Comparison of ENCODE assay signal across 29 mouse cellular contexts in the genomic region with DNA sequence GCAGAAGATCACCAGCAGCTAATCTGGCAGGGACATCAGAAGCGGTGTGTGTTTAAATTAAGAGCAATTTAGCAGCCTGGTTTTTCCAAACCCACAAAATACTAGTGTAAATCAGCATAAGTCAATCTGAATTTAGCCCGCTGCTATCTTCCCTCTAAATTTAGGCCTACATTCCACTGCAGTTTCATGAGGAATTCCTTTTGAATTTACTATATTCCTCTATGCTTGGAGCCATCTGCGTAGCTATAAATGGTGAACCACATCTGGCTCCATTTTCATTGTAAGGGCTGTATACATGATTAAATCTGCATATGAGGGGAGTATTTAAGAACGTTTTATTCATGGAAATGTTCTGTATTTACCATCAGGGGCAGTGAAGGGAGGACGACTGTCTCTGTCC. TPM values are rescaled to one million over a fixed set of nuclear protein-coding genes. Genes with fewer than 3 reads are reported as not detected.
DNase-seq lines count a peak whose midpoint lies in the region; ATAC-seq and TF ChIP-seq lines count a peak whose summit lies in the region.
"Had no signal": no experiment of that assay in that cellular context is flagged by ENCODE, and none has a peak within 500 bp of the region (broad histone marks: within the 10 kb centered on the region; RNA-seq: fewer than 3 reads in every experiment).

No protein-coding gene starts in this region.

- ATAC-seq in forebrain, embryonic 15.5 days (replicated peaks) = no peak
- ATAC-seq in forebrain, embryonic 11.5 days (replicated peaks; ENCODE audit: low FRiP score) = no peak
- no peak for ATAC-seq in lung, embryonic 14.5 days (ENCODE audit: insufficient read depth)
- ATAC-seq in lung, postnatal 0 days = no peak
- no peak for ATAC-seq in embryonic facial prominence, embryonic 13.5 days (ENCODE audit: insufficient number of reproducible peaks, insufficient read depth, low FRiP score, low TSS enrichment, low read depth)
- ATAC-seq: inflammation-experienced regulatory T-cells, adult 6 months; midbrain, embryonic 16.5 days had no signal

- no peaks in the 10 kb centered on the region for H3K27me3 ChIP-seq in forebrain, embryonic 15.5 days
- no peaks in the 10 kb centered on the region for H3K27me3 ChIP-seq in forebrain, embryonic 11.5 days (ENCODE audit: control insufficient read depth, insufficient read depth, low read length)
- H3K27me3 ChIP-seq in lung, embryonic 14.5 days (ENCODE audit: insufficient read depth, low read length) = no peaks in the 10 kb centered on the region
- no peaks in the 10 kb centered on the region for H3K27me3 ChIP-seq in lung, postnatal 0 days (replicated peaks; ENCODE audit: insufficient read depth, low read length)
- no peaks in the 10 kb centered on the region for H3K27me3 ChIP-seq in embryonic facial prominence, embryonic 13.5 days
- H3K27me3 ChIP-seq: heart, embryonic 13.5 days; hindbrain, embryonic 15.5 days; kidney, embryonic 15.5 days; limb, embryonic 13.5 days; liver, embryonic 13.5 days; stomach, embryonic 15.5 days had no signal

- H3K4me2 ChIP-seq in forebrain, embryonic 15.5 days (replicated peaks) = no peak overlapping the region
- H3K4me2 ChIP-seq in forebrain, embryonic 11.5 days (ENCODE audit: low read depth, low read length, severe bottlenecking) = no peak overlapping the region
- no peak overlapping the region for H3K4me2 ChIP-seq in lung, embryonic 14.5 days
- no peak overlapping the region for H3K4me2 ChIP-seq in lung, postnatal 0 days (replicated peaks; ENCODE audit: low read depth, low read length)
- no peak overlapping the region for H3K4me2 ChIP-seq in embryonic facial prominence, embryonic 13.5 days
- H3K4me2 ChIP-seq: heart, embryonic 13.5 days; hindbrain, embryonic 15.5 days; kidney, embryonic 15.5 days; limb, embryonic 13.5 days; liver, embryonic 13.5 days; midbrain, embryonic 11.5 days; stomach, embryonic 15.5 days had no signal

- TF ChIP-seq EP300 in lung, postnatal 0 days (IDR thresholded peaks at IDR 0.05) = no peak

- 70% methylated on average over 5 of the region's 5 CpGs for WGBS in forebrain, embryonic 15.5 days
- WGBS in forebrain, embryonic 11.5 days = 84% methylated on average over 5 of the region's 5 CpGs
- WGBS in lung, embryonic 14.5 days = 68% methylated on average over 5 of the region's 5 CpGs
- 67% methylated on average over 5 of the region's 5 CpGs for WGBS in lung, postnatal 0 days
- WGBS in embryonic facial prominence, embryonic 13.5 days = 27% methylated on average over 5 of the region's 5 CpGs

- H3K27ac ChIP-seq in forebrain, embryonic 15.5 days (replicated peaks) = peak overlapping the region; percentile 48; the same call in 1 of the 2 replicates
- H3K27ac ChIP-seq in forebrain, embryonic 11.5 days (ENCODE audit: low read depth, low read length) = no peak overlapping the region
- no peak overlapping the region for H3K27ac ChIP-seq in lung, embryonic 14.5 days (ENCODE audit: low read depth)
- no peak overlapping the region for H3K27ac ChIP-seq in lung, postnatal 0 days (ENCODE audit: low read length)
- peak overlapping the region; percentile 81 for H3K27ac ChIP-seq in embryonic facial prominence, embryonic 13.5 days
- H3K27ac ChIP-seq: heart, embryonic 13.5 days; hindbrain, embryonic 10.5 days; hindbrain, embryonic 15.5 days; kidney, embryonic 15.5 days; left cerebral cortex, adult 2 months; limb, embryonic 13.5 days; liver, embryonic 13.5 days; stomach, embryonic 15.5 days had no signal

- H3K4me1 ChIP-seq in forebrain, embryonic 15.5 days = peaks cover 12% of the 10 kb centered on the region; the same call in 1 of the 2 replicates
- no peaks in the 10 kb centered on the region for H3K4me1 ChIP-seq in forebrain, embryonic 11.5 days (replicated peaks; ENCODE audit: control insufficient read depth, insufficient read depth, low read length)
- no peaks in the 10 kb centered on the region; the same call in 1 of the 2 replicates for H3K4me1 ChIP-seq in lung, embryonic 14.5 days (ENCODE audit: insufficient read depth)
- peaks cover 4% of the 10 kb centered on the region; the same call in 1 of the 2 replicates for H3K4me1 ChIP-seq in lung, postnatal 0 days (ENCODE audit: insufficient read depth, low read depth, low read length)
- peaks cover 46% of the 10 kb centered on the region for H3K4me1 ChIP-seq in embryonic facial prominence, embryonic 13.5 days
- H3K4me1 ChIP-seq: hindbrain, embryonic 10.5 days; hindbrain, embryonic 15.5 days; kidney, embryonic 15.5 days had no signal

- no peaks in the 10 kb centered on the region for H3K9me3 ChIP-seq in forebrain, embryonic 15.5 days
- H3K9me3 ChIP-seq in forebrain, embryonic 11.5 days (ENCODE audit: control insufficient read depth, low read length) = no peaks in the 10 kb centered on the region
- no peaks in the 10 kb centered on the region for H3K9me3 ChIP-seq in lung, embryonic 14.5 days (ENCODE audit: low read depth, low read length)
- H3K9me3 ChIP-seq in lung, postnatal 0 days (ENCODE audit: low read length) = no peaks in the 10 kb centered on the region
- no peaks in the 10 kb centered on the region for H3K9me3 ChIP-seq in embryonic facial prominence, embryonic 13.5 days
- H3K9me3 ChIP-seq: heart, embryonic 13.5 days; hindbrain, embryonic 10.5 days; hindbrain, embryonic 15.5 days; kidney, embryonic 15.5 days; limb, embryonic 13.5 days; liver, embryonic 13.5 days; stomach, embryonic 15.5 days had no signal

- H3K9ac ChIP-seq in forebrain, embryonic 15.5 days (replicated peaks) = no peak overlapping the region
- no peak overlapping the region for H3K9ac ChIP-seq in forebrain, embryonic 11.5 days (ENCODE audit: low read length)
- no peak overlapping the region for H3K9ac ChIP-seq in lung, embryonic 14.5 days
- H3K9ac ChIP-seq in lung, postnatal 0 days (replicated peaks; ENCODE audit: low read depth) = no peak overlapping the region
- no peak overlapping the region for H3K9ac ChIP-seq in embryonic facial prominence, embryonic 13.5 days
- H3K9ac ChIP-seq: heart, embryonic 13.5 days; hindbrain, embryonic 15.5 days; kidney, embryonic 15.5 days; limb, embryonic 13.5 days; liver, embryonic 13.5 days; stomach, embryonic 15.5 days had no signal

- intact Hi-C loops in heart, postnatal 14 days (cut with DNase I) = no loop called here

- TF ChIP-seq CTCF in lung, embryonic 14.5 days (IDR thresholded peaks at IDR 0.05; ENCODE audit: low read depth) = no peak
- no peak for TF ChIP-seq CTCF in lung, postnatal 0 days (IDR thresholded peaks at IDR 0.05)

- no peak overlapping the region for H3K4me3 ChIP-seq in forebrain, embryonic 15.5 days
- H3K4me3 ChIP-seq in forebrain, embryonic 11.5 days (ENCODE audit: low read depth, low read length) = no peak overlapping the region
- no peak overlapping the region for H3K4me3 ChIP-seq in lung, embryonic 14.5 days (ENCODE audit: low read depth, low read length)
- no peak overlapping the region for H3K4me3 ChIP-seq in lung, postnatal 0 days (ENCODE audit: low read depth, low read length)
- H3K4me3 ChIP-seq in embryonic facial prominence, embryonic 13.5 days = no peak overlapping the region
- H3K4me3 ChIP-seq: heart, embryonic 13.5 days; hindbrain, embryonic 10.5 days; hindbrain, embryonic 15.5 days; kidney, embryonic 15.5 days; left cerebral cortex, adult 2 months; limb, embryonic 13.5 days; liver, embryonic 13.5 days; stomach, embryonic 15.5 days had no signal

- H3K36me3 ChIP-seq in forebrain, embryonic 15.5 days = no peaks in the 10 kb centered on the region
- H3K36me3 ChIP-seq in forebrain, embryonic 11.5 days (ENCODE audit: control insufficient read depth, insufficient read depth, low read length) = no peaks in the 10 kb centered on the region
- H3K36me3 ChIP-seq in lung, embryonic 14.5 days (ENCODE audit: insufficient read depth) = peaks cover 4% of the 10 kb centered on the region; the same call in 1 of the 2 replicates
- no peaks in the 10 kb centered on the region for H3K36me3 ChIP-seq in lung, postnatal 0 days (ENCODE audit: insufficient read depth, low read length)
- no peaks in the 10 kb centered on the region for H3K36me3 ChIP-seq in embryonic facial prominence, embryonic 13.5 days
- H3K36me3 ChIP-seq: hindbrain, embryonic 15.5 days; kidney, embryonic 15.5 days; limb, embryonic 13.5 days; liver, embryonic 13.5 days; stomach, embryonic 15.5 days had no signal

- DNase-seq in forebrain, embryonic 11.5 days (ENCODE audit: low spot score) = no peak
- DNase-seq in lung, embryonic 14.5 days = peak; percentile 12
- no peak for DNase-seq in lung, postnatal 0 days (ENCODE audit: low spot score)
- peak; percentile 61 for DNase-seq in telencephalon, adult 2 months (ENCODE audit: low read depth, low spot score)
- no peak for DNase-seq in heart, postnatal 14 days
- DNase-seq in kidney, adult 9 months = no peak
- DNase-seq: adrenal gland, postnatal 25 days; cerebellum, adult 11 months; cerebellum, adult 9-10 months; heart, postnatal 10 days; kidney, adult 11 months; kidney, postnatal 25 days; liver, embryonic 13.5 days; lung, adult 18-20 months; lung, postnatal 36 days; right cerebral cortex, postnatal 25 days; thymus, postnatal 14 days had no signal

RNA-seq across cellular contexts. Expression of gene Rpgrip1l, which starts 30.4 kb away (rescaled TPM):
- 13.6 and 14.0 TPM in 2 replicates for polyA plus RNA-seq in forebrain, embryonic 15.5 days (2015; fragmentation: Nextera tagmentation; extraction: Ambion mirVana)
- polyA plus RNA-seq in forebrain, embryonic 11.5 days (2014; fragmentation: Nextera tagmentation; extraction: Ambion mirVana) = 10.4 and 13.7 TPM in 2 replicates
- polyA plus RNA-seq in lung, embryonic 14.5 days (2014; fragmentation: Nextera tagmentation; extraction: Ambion mirVana) = 10.4 and 11.6 TPM in 2 replicates
- polyA plus RNA-seq in lung, postnatal 0 days (2015; fragmentation: Nextera tagmentation; extraction: Ambion mirVana) = 6.0 and 8.0 TPM in 2 replicates
- polyA plus RNA-seq in embryonic facial prominence, embryonic 13.5 days (2015; fragmentation: Nextera tagmentation; extraction: Ambion mirVana) = 18.1 and 21.5 TPM in 2 replicates
- total RNA-seq in heart, postnatal 14 days (2021) = 1 to 10 TPM; 3.2 to 3.6 TPM

RNA-seq across cellular contexts. Expression of gene Fto, which starts 30.7 kb away (rescaled TPM):
- 111 and 114 TPM in 2 replicates for polyA plus RNA-seq in forebrain, embryonic 15.5 days (2015; fragmentation: Nextera tagmentation; extraction: Ambion mirVana)
- 109 and 111 TPM in 2 replicates for polyA plus RNA-seq in forebrain, embryonic 11.5 days (2014; fragmentation: Nextera tagmentation; extraction: Ambion mirVana)
- polyA plus RNA-seq in lung, embryonic 14.5 days (2014; fragmentation: Nextera tagmentation; extraction: Ambion mirVana) = 104 and 109 TPM in 2 replicates
- 29.8 and 31.9 TPM in 2 replicates for polyA plus RNA-seq in lung, postnatal 0 days (2015; fragmentation: Nextera tagmentation; extraction: Ambion mirVana)
- polyA plus RNA-seq in embryonic facial prominence, embryonic 13.5 days (2015; fragmentation: Nextera tagmentation; extraction: Ambion mirVana) = 107 and 111 TPM in 2 replicates
- total RNA-seq in heart, postnatal 14 days (2021) = 10 to 100 TPM; 68.6 to 70.4 TPM

Comparison
In these comparisons a context has a peak if more than half of its experiments do, and no peak if none do; other contexts are left out.
1. H3K27ac ChIP-seq: peak in forebrain, embryonic 15.5 days (single experiment) and embryonic facial prominence, embryonic 13.5 days (single experiment); none in forebrain, embryonic 11.5 days (single experiment), lung, embryonic 14.5 days (single experiment) and lung, postnatal 0 days (single experiment).
2. DNase-seq: peak in lung, embryonic 14.5 days (single experiment) and telencephalon, adult 2 months (single experiment); none in forebrain, embryonic 11.5 days (single experiment), lung, postnatal 0 days (single experiment), heart, postnatal 14 days (0 of 2) and kidney, adult 9 months (single experiment).